Mouse (Mus musculus) ovary, postnatal 10 days (tissue): ENCODE measurements at regions not wholly inside any gene's neighbourhood (a gene's known extent, or its start where the extent isn't known, plus 50 kb on each side); places are given as distances from the start of the nearest gene placed in this dataset.

Experiments used
- DNase-seq: peaks from one replicate; pipeline ENCODE4 v3.0.0; 2022; ENCODE audit warnings: low spot score

GRCm38 (mm10) chr10:16742246-16742645 is 980.8 kb upstream of the Cited2 start:
- DNase-seq: no peak

- no peak for DNase-seq
Observed at GRCm38 (mm10) chr10:16751546-16751945, 971.5 kb upstream of the Cited2 start.

- no peak for DNase-seq
Observed at GRCm38 (mm10) chr10:16789641-16790243, 933.3 kb upstream of the Cited2 start.

- DNase-seq: no peak
Observed at GRCm38 (mm10) chr10:16803978-16804377, 919.0 kb upstream of the Cited2 start.

GRCm38 (mm10) chr10:16810716-16811115 is 912.3 kb upstream of the Cited2 start:
- no peak for DNase-seq

GRCm38 (mm10) chr10:16814013-16814412 is 909.0 kb upstream of the Cited2 start:
- DNase-seq: no peak

- DNase-seq: no peak
Observed at GRCm38 (mm10) chr10:16861534-16861933, 861.5 kb upstream of the Cited2 start.

- no peak for DNase-seq
Observed at GRCm38 (mm10) chr10:16866914-16867313, 856.1 kb upstream of the Cited2 start.

GRCm38 (mm10) chr10:16874131-16874530 is 848.9 kb upstream of the Cited2 start:
- DNase-seq: no peak

GRCm38 (mm10) chr10:16878197-16878596 is 844.8 kb upstream of the Cited2 start:
- no peak for DNase-seq

GRCm38 (mm10) chr10:16893316-16893715 is 829.7 kb upstream of the Cited2 start:
- no peak for DNase-seq

- no peak for DNase-seq
Observed at GRCm38 (mm10) chr10:16895332-16895731, 827.7 kb upstream of the Cited2 start.

- no peak for DNase-seq
Observed at GRCm38 (mm10) chr10:16922888-16923287, 800.1 kb upstream of the Cited2 start.

GRCm38 (mm10) chr10:16923851-16924250 is 799.2 kb upstream of the Cited2 start:
- DNase-seq: no peak

GRCm38 (mm10) chr10:16937705-16938104 is 785.3 kb upstream of the Cited2 start:
- no peak for DNase-seq

- no peak for DNase-seq
Observed at GRCm38 (mm10) chr10:16951636-16952035, 771.4 kb upstream of the Cited2 start.

- DNase-seq: no peak
Observed at GRCm38 (mm10) chr10:16960971-16961370, 762.0 kb upstream of the Cited2 start.

- no peak for DNase-seq
Observed at GRCm38 (mm10) chr10:16962463-16962862, 760.6 kb upstream of the Cited2 start.

- no peak for DNase-seq
Observed at GRCm38 (mm10) chr10:16978770-16979169, 744.2 kb upstream of the Cited2 start.

- no peak for DNase-seq
Observed at GRCm38 (mm10) chr10:16990227-16990626, 732.8 kb upstream of the Cited2 start.

GRCm38 (mm10) chr10:16993789-16994188 is 729.2 kb upstream of the Cited2 start:
- DNase-seq: no peak

GRCm38 (mm10) chr10:16994526-16994925 is 728.5 kb upstream of the Cited2 start:
- no peak for DNase-seq

- DNase-seq: no peak
Observed at GRCm38 (mm10) chr10:16995010-16995409, 728.0 kb upstream of the Cited2 start.

- no peak for DNase-seq
Observed at GRCm38 (mm10) chr10:16996820-16997466, 726.1 kb upstream of the Cited2 start.
